11 mouse cellular contexts compared by ENCODE assay signal in the genomic region with DNA sequence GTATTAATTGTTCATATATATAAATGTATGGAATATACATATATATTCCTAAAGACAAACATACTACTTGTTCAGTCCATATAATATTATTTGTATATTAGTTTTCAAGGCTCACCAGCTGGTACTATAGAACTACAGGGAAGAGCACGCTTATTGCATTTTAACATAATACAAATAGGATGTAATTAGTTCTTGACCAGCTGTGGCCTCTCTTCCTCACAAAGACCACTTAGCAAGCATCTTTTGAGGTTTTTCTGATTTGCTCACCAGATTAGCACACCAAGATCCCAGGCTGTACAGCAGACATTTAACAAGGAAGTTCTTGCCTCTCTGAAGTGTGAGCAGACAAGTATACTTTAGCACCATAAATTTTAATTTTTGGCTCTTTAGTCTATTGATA.
"Had no signal": no experiment of that assay in that cellular context is flagged by ENCODE, and none has a peak within 500 bp of the region (broad histone marks: within the 10 kb centered on the region; RNA-seq: fewer than 3 reads in every experiment).

No protein-coding gene starts in this region.

- H3K9ac ChIP-seq: kidney, embryonic 15.5 days; limb, embryonic 13.5 days; liver, embryonic 14.5 days; stomach, embryonic 15.5 days had no signal

- H3K27ac ChIP-seq: kidney, embryonic 15.5 days; limb, embryonic 13.5 days; liver, embryonic 14.5 days; stomach, embryonic 15.5 days had no signal

- DNase-seq: kidney, adult 2 months; kidney, postnatal 14 days; left cerebral cortex, postnatal 4 days; lung, adult 18-20 months; right cerebral cortex, postnatal 14 days; thymus, adult 2 months; thymus, postnatal 25 days had no signal

- H3K4me1 ChIP-seq: kidney, embryonic 15.5 days; limb, embryonic 13.5 days; stomach, embryonic 15.5 days had no signal

- H3K9me3 ChIP-seq: kidney, embryonic 15.5 days; limb, embryonic 13.5 days; stomach, embryonic 15.5 days had no signal

- H3K36me3 ChIP-seq: kidney, embryonic 15.5 days; limb, embryonic 13.5 days; stomach, embryonic 15.5 days had no signal

- H3K27me3 ChIP-seq: kidney, embryonic 15.5 days; limb, embryonic 13.5 days; stomach, embryonic 15.5 days had no signal

- H3K4me2 ChIP-seq: kidney, embryonic 15.5 days; limb, embryonic 13.5 days; stomach, embryonic 15.5 days had no signal

- H3K4me3 ChIP-seq: kidney, embryonic 15.5 days; limb, embryonic 13.5 days; stomach, embryonic 15.5 days had no signal
